Mouse (Mus musculus) cerebellum, adult 11 months (tissue): ENCODE results near the gene Dennd4c.
"Not testable (repeated sequence)": the region's sequence is repeated elsewhere in the genome, so short reads cannot be mapped to it uniquely, and the experiment has no call there.

Experiments
- DNase-seq: peaks from one replicate; pipeline ENCODE4 v3.0.0; 2022

The Dennd4c gene

GRCm38 (mm10) chr4:86810604-86811003 is 62.2 kb downstream of the Dennd4c start:
- DNase-seq, result no peak

DNA sequence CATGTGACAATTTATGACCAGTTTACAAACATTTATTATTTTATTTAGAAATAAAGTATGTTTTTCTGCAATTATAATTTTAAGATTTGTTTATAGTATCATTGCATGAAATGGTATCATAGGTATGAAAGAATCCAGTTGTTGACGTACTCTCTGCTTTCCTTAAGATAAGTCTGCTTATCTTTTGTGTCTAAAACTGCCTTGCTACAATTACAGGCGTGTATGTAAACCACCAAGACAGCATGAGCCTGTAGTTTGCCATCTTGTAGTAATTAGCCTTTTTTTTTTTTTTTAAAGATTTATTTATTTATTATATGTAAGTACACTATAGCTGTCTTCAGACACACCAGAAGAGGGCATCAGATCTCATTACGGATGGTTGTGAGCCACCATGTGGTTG is 66.5 kb downstream of the Dennd4c start:
- DNase-seq, result no peak

DNA sequence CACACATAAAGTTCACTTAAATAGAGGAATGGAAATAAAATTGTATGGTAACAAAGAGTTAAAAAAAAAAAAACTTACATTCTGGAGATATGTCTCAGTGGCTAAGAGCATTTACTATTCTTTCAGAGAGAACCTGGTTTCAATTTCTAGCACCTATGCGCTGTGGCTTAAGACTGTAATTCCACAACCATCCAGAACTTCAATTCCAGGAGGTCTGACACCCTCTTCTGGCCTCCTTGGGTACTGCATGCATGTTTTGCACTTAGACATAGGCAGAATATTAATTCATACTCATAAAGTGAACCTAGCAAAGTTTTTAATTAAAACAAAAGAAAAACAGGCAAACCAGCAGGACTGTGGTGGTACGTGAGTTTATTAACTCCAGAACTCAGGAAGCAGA is 74.8 kb downstream of the Dennd4c start:
- no peak for DNase-seq

- DNase-seq, result no peak
These were observed 76.8 kb downstream of the Dennd4c start for GRCm38 (mm10) chr4:86825143-86825542.

GRCm38 (mm10) chr4:86831896-86832295 is 83.5 kb downstream of the Dennd4c start:
- no peak for DNase-seq

DNA sequence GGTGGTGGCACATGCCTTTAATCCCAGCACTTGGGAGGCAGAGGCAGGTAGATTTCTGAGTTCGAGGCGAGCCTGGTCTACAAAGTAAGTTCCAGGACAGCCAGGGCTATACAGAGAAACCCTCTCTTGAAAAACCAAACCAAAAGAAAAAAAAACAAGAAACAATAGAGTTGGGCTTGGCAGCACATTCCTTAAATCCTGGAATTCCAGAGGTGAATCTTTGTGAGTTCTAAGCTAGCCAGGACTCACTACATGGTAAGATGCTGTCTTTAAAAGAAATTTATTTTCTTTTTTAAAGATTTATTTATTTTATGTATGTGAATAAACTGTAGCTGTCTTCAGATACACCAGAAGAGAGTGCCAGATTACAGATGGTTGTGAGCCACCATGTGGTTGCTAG is 92.8 kb downstream of the Dennd4c start:
- not testable (repeated sequence) for DNase-seq

GRCm38 (mm10) chr4:86845384-86845783 is 97.0 kb downstream of the Dennd4c start:
- DNase-seq, result no peak

DNA sequence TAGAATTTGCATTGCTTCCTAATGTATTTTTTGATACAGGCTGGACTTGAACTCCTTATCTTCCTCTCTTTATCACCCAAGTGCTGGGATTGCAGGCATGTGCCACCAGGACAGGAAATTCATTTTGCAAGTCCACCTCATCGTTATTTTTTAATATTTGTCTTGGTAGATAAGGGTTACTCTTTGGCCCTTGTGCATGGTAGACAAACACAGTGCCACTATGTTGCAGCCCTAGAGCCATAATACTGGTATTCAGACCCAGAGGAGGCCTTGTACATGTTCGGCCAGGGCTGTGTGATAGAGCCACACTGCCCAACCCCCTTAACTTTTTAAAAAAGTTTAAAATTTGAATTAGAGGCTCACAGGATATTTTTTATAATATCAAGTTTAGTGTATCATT is 98.9 kb downstream of the Dennd4c start:
- no peak for DNase-seq

DNA sequence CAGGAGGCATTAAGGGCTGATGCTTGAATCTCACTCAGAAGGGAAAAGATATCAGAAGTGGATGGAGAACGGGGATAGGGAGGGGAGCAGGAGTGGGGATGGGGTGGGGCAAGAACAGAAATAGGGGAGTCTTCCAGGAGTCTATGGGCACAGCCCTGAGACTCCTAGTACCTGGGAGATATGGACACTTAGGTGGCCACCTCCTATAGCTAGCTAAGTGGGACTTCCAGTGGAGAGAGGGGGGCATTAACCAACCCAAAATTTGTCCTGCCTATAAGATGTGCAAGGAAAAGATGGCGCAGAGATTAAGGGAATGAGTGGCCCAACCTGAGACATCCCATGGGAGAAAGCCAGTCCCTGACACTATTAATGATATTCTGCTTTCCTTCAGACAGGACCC is 103.0 kb downstream of the Dennd4c start:
- DNase-seq, result no peak

- DNase-seq, result no peak
These were observed 103.7 kb downstream of the Dennd4c start for GRCm38 (mm10) chr4:86852018-86852417.

- no peak for DNase-seq
These were observed 104.6 kb downstream of the Dennd4c start for GRCm38 (mm10) chr4:86852813-86853590.

DNA sequence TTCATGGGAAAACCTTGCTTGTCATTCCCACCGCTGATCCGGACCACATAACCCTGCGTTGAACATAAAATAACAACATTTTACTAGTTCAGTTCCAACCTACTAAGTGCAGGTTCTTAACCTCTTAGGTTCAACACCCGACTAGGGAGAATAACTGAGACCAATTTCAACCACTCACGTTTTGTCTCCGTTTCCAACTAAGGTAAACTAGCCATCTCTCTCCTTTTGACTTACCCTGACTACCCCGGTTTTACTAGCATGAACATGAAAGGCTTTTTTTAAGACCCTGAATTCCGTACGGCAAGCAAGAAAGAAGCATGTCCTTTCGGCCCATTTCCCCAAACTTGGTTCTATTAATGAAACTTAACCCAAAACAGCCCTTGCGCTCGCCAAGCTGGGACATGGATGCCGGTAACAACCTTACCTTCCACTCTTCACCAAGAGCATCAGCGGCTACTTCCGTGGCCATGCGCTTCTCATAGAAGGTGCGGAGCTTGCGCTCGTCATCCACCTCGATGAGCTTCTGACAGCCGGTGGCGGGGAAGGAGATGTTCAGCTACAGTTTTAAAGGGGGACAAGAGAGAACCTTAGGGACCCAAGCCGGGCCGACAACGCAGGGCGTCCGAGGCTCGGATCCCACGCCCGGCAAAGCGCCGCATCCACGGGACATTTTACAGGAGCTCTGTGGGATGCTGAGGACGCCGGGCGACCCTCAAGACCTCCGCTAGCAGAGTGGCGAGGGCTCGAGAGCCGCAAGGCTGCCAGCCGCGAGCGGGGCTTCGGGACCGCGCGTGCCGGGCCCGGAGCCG is 108.2 kb downstream of the Dennd4c start:
- no peak for DNase-seq

GRCm38 (mm10) chr4:86857113-86858069 is 109.0 kb downstream of the Dennd4c start, which contains the start of gene Rps6:
Gene Rps6 (minus strand): TSS chr4:86857412.
- DNase-seq, result peak; percentile 95

- no peak for DNase-seq
These were observed 109.7 kb downstream of the Dennd4c start for GRCm38 (mm10) chr4:86858070-86858440.

DNA sequence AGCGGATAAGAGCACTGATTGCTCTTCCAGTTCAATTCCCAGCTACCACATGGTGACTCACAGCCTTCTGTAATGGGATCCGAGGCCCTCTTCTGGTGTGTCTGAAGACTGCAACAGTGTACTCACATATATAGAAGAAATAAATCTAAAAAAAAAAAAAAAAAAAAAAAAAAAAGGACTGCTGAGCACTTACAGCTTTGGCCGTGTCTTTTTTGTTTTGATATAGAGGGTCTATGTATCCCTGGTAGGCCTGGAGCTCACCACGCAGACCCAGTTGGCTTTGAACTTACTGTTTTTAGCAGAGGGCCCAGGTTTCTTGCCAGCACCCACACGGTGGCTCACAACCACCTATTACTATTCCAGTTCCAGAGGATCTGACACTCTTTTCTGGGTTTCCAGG is 115.7 kb downstream of the Dennd4c start:
- no peak for DNase-seq

DNA sequence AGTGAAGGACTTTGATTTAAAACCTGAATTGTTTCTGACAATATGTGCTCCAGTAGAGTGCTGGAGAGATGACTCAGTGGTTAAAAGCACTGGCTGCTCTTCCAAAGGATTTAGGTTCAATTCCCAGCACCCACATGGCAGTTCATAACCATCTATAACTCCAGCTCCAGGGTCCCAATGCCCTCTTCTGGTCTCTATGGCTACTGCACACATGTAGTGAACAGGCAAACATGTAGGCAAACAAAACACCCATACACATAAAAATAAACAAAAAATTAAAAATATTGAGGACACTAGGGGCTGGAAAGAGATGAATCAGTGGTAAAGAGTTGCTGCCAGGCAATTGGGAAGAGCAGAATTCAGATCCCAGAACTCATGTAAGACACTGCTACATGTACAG is 123.6 kb downstream of the Dennd4c start:
- DNase-seq, result no peak

DNA sequence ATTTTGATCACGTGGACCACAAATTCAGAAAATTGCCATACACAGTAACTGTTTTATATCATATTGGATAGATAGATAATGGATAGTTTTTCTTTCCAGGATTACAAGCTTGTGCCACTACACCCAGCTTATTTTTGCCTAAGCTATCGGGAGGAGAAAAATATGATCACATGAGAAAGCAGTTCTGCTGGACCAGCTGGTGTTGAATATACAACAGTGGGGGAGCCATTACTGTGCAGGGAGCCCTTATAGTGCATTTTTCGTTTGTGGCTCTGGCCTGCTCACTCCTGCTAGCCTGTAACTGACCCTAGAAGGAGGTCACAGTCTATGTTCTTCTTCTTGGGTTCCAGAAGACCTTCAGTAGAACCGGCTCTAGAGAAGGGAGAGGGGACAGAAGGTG is 124.7 kb downstream of the Dennd4c start:
- no peak for DNase-seq

- DNase-seq, result peak; percentile 72
These were observed 125.9 kb downstream of the Dennd4c start, which contains the start of gene Acer2 for GRCm38 (mm10) chr4:86874146-86874847. Gene Acer2 (plus strand): TSS chr4:86874396.

DNA sequence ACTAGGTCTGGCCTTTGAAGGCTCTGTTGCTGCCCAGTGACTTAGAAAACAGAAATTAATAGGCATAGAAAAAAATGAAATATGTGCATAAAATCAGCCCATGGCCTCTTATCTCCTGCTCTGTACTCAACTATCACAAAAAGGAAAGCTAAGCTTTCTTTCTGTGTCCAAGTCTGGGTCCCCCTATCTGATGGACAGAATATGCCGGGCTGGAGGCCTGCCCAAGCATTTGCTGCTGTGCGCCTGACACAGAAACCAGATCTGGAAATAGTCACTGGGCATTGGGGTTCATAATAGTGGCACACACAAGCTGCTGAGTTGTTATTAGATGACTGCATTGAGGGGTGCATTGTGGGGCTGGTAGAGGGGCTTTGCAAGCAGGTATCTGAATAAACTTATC is 131.1 kb downstream of the Dennd4c start:
- DNase-seq, result no peak

DNA sequence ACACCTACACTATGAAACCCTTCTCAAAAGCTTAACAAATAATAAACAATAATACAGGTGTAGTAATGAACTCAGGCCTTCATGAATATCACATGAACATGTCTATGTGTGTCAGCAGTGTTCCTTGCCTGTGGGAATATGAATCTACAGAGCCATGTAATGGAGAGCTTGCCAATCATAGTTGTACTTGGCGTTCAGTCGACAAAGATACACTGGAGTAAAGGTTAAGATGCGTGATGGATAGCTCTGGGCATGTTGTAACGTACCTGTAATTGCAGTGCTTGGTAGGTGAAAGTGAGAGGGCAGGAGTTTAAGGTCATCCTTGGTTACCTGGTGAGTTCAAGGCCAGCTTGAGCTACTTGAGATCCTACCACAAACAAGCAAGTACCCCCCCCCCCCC is 132.8 kb downstream of the Dennd4c start:
- DNase-seq, result no peak

GRCm38 (mm10) chr4:86882413-86882812 is 134.1 kb downstream of the Dennd4c start:
- DNase-seq, result no peak

GRCm38 (mm10) chr4:86884945-86885344 is 136.6 kb downstream of the Dennd4c start:
- DNase-seq, result no peak
